Mouse (Mus musculus) CH12.LX (cell line): Measurements from ENCODE around the gene Ttc38. TPM values are rescaled to one million over a fixed set of nuclear protein-coding genes. Genes with fewer than 3 reads are reported as not detected.

Experiments
- DNase-seq: peaks from one replicate; pipeline ENCODE4 v3.0.0-alpha.2; 2013; ENCODE audit errors: extremely low read depth
- H3K27ac ChIP-seq: 2 replicates; pipeline ENCODE4 v1.5.1; 2012; ENCODE audit warnings: low read depth, mild to moderate bottlenecking, control low read depth, moderate library complexity; ENCODE audit not compliant: insufficient read depth
- H3K27me3 ChIP-seq: replicated peaks from 2 replicates; pipeline ENCODE3; 2012; ENCODE audit warnings: inconsistent platforms
- H3K36me3 ChIP-seq, 2 experiments: replicated peaks in 1 of 2; 2 replicates each; pipeline versions ENCODE3 to v1.6.1; 2012; ENCODE audit warnings: inconsistent platforms in 1 of 2, low read length in 1 of 2, mild to moderate bottlenecking in 1 of 2, mixed read lengths in 1 of 2, moderate library complexity in 1 of 2; ENCODE audit not compliant: control insufficient read depth in 1 of 2, insufficient read depth in 1 of 2
- H3K4me1 ChIP-seq, 2 experiments: 2 replicates each; pipeline ENCODE4 v1.6.1; 2012; ENCODE audit warnings: inconsistent platforms in 1 of 2, moderate library complexity in 1 of 2; ENCODE audit not compliant: insufficient read depth in 2 of 2, control insufficient read depth in 1 of 2
- H3K4me2 ChIP-seq: 2 replicates; pipeline ENCODE4 v1.6.1; 2012; ENCODE audit warnings: low read depth, mild to moderate bottlenecking, control low read depth; ENCODE audit not compliant: poor library complexity, insufficient read depth, severe bottlenecking
- H3K4me3 ChIP-seq, 3 experiments: fragments of 150-350 bp in 1 of 3; sonication (generic) in 1 of 3; replicated peaks in 1 of 3; 2 replicates each; pipeline versions ENCODE3 to v1.5.1; 2011 to 2012; ENCODE audit warnings: low read depth in 2 of 3, low read length in 2 of 3, mild to moderate bottlenecking in 2 of 3, moderate library complexity in 2 of 3, control low read depth in 1 of 3, improper control_type of control experiment in 1 of 3, inconsistent platforms in 1 of 3, mixed read lengths in 1 of 3; ENCODE audit not compliant: poor library complexity in 1 of 3
- H3K79me2 ChIP-seq: replicated peaks from 2 replicates; pipeline ENCODE4 v1.6.1; 2012; ENCODE audit warnings: mild to moderate bottlenecking, moderate library complexity; ENCODE audit not compliant: control insufficient read depth, poor library complexity, insufficient read depth, severe bottlenecking; ENCODE audit errors: extremely low read depth
- H3K9ac ChIP-seq: 2 replicates; pipeline ENCODE4 v1.6.1; 2012; ENCODE audit warnings: low read depth, mild to moderate bottlenecking, control low read depth, moderate library complexity; ENCODE audit not compliant: insufficient read depth
- H3K9me3 ChIP-seq: replicated peaks from 2 replicates; pipeline ENCODE3; 2012; ENCODE audit warnings: low read length, inconsistent platforms, mixed read lengths
- BHLHE40 ChIP-seq: IDR thresholded peaks from 2 replicates; pipeline ENCODE4 v1.6.1; 2011; ENCODE audit warnings: mild to moderate bottlenecking, low read depth, low read length, improper control_type of control experiment
- CHD1 ChIP-seq: IDR thresholded peaks from 2 replicates; pipeline ENCODE4 v1.6.1; 2012; ENCODE audit warnings: low read depth, low read length, improper control_type of control experiment, inconsistent platforms
- CHD2 ChIP-seq: IDR thresholded peaks from 2 replicates; pipeline ENCODE4 v1.6.1; 2011; ENCODE audit warnings: low read length, improper control_type of control experiment
- CTCF ChIP-seq, 2 experiments: IDR thresholded peaks in 1 of 2; conservative IDR thresholded peaks in 1 of 2; 2 replicates each; pipeline ENCODE4 v1.5.1; 2011 to 2012; ENCODE audit warnings: low read depth in 2 of 2, low read length in 2 of 2, improper control_type of control experiment in 1 of 2, inconsistent platforms in 1 of 2, mild to moderate bottlenecking in 1 of 2, moderate library complexity in 1 of 2
- E2F4 ChIP-seq: IDR thresholded peaks from 2 replicates; pipeline ENCODE4 v1.6.1; 2011; ENCODE audit warnings: low read depth, low read length, improper control_type of control experiment; ENCODE audit not compliant: insufficient replicate concordance
- ELF1 ChIP-seq: IDR thresholded peaks from 2 replicates; pipeline ENCODE4 v1.6.1; 2014; ENCODE audit warnings: low read depth, mild to moderate bottlenecking, inconsistent platforms, low read length, improper control_type of control experiment
- ETS1 ChIP-seq: conservative IDR thresholded peaks from 2 replicates; pipeline ENCODE4 v1.6.1; 2012; ENCODE audit warnings: low read depth, mild to moderate bottlenecking, inconsistent platforms, low read length, improper control_type of control experiment, moderate library complexity
- JUN ChIP-seq: IDR thresholded peaks from 2 replicates; pipeline ENCODE4 v1.6.1; 2011; ENCODE audit warnings: low read depth, mild to moderate bottlenecking, low read length, improper control_type of control experiment, moderate library complexity; ENCODE audit not compliant: insufficient read depth
- JUND ChIP-seq: conservative IDR thresholded peaks from 2 replicates; pipeline ENCODE4 v1.6.1; 2011; ENCODE audit warnings: low read depth, low read length, improper control_type of control experiment
- KAT2A ChIP-seq: IDR thresholded peaks from 2 replicates; pipeline ENCODE4 v1.6.1; 2012; ENCODE audit warnings: low read length, improper control_type of control experiment, inconsistent platforms; ENCODE audit not compliant: insufficient replicate concordance
- MAFK ChIP-seq: IDR thresholded peaks from 2 replicates; pipeline ENCODE4 v1.6.1; 2011; ENCODE audit warnings: low read length, improper control_type of control experiment; ENCODE audit not compliant: insufficient replicate concordance
- MAX ChIP-seq: IDR thresholded peaks from 2 replicates; pipeline ENCODE4 v1.6.1; 2011; ENCODE audit warnings: low read length, improper control_type of control experiment
- MAZ ChIP-seq: IDR thresholded peaks from 2 replicates; pipeline ENCODE4 v1.6.1; 2012; ENCODE audit warnings: low read depth, mild to moderate bottlenecking, inconsistent platforms, low read length, improper control_type of control experiment, moderate library complexity
- MEF2A ChIP-seq: IDR thresholded peaks from 2 replicates; pipeline ENCODE4 v1.6.1; 2014; ENCODE audit warnings: low read depth, mild to moderate bottlenecking, inconsistent platforms, low read length, improper control_type of control experiment, borderline replicate concordance
- NRF1 ChIP-seq: IDR thresholded peaks from 2 replicates; pipeline ENCODE4 v1.6.1; 2014; ENCODE audit warnings: low read depth, mild to moderate bottlenecking, inconsistent platforms, low read length, improper control_type of control experiment, moderate library complexity
- PAX5 ChIP-seq: IDR thresholded peaks from 2 replicates; pipeline ENCODE4 v1.6.1; 2012; ENCODE audit warnings: low read length, inconsistent platforms, mixed read lengths
- POLR2A ChIP-seq: IDR thresholded peaks from 2 replicates; pipeline ENCODE4 v1.6.1; 2011; ENCODE audit warnings: low read depth, mild to moderate bottlenecking, improper control_type of control experiment, low read length
- POLR2AphosphoS2 ChIP-seq: IDR thresholded peaks from 2 replicates; pipeline ENCODE4 v1.6.1; 2011; ENCODE audit warnings: low read depth, low read length, improper control_type of control experiment
- RAD21 ChIP-seq: IDR thresholded peaks from 2 replicates; pipeline ENCODE4 v1.6.1; 2011; ENCODE audit warnings: low read depth, mild to moderate bottlenecking, low read length, improper control_type of control experiment, moderate library complexity
- RCOR1 ChIP-seq: conservative IDR thresholded peaks from 2 replicates; pipeline ENCODE4 v1.6.1; 2012; ENCODE audit warnings: low read depth, mild to moderate bottlenecking, inconsistent platforms, low read length, improper control_type of control experiment
- SMC3 ChIP-seq: IDR thresholded peaks from 2 replicates; pipeline ENCODE4 v1.6.1; 2011; ENCODE audit warnings: low read depth, low read length, improper control_type of control experiment
- UBTF ChIP-seq: IDR thresholded peaks from 2 replicates; pipeline ENCODE4 v1.6.1; 2012; ENCODE audit warnings: low read depth, mild to moderate bottlenecking, inconsistent platforms, low read length, improper control_type of control experiment, moderate library complexity
- USF1 ChIP-seq: IDR thresholded peaks from 2 replicates; pipeline ENCODE4 v1.6.1; 2014; ENCODE audit warnings: low read depth, mild to moderate bottlenecking, inconsistent platforms, low read length, improper control_type of control experiment
- USF2 ChIP-seq: conservative IDR thresholded peaks from 2 replicates; pipeline ENCODE4 v1.6.1; 2011; ENCODE audit warnings: low read depth, low read length, improper control_type of control experiment
- ZC3H11A ChIP-seq: IDR thresholded peaks from 2 replicates; pipeline ENCODE4 v1.6.1; 2012; ENCODE audit warnings: low read depth, mild to moderate bottlenecking, inconsistent platforms, low read length, improper control_type of control experiment
- ZKSCAN1 ChIP-seq: IDR thresholded peaks from 2 replicates; pipeline ENCODE4 v1.6.1; 2012; ENCODE audit warnings: low read depth, inconsistent platforms, low read length, improper control_type of control experiment, borderline replicate concordance
- ZMIZ1 ChIP-seq: IDR thresholded peaks from 2 replicates; pipeline ENCODE4 v1.6.1; 2012; ENCODE audit warnings: low read depth, mild to moderate bottlenecking, inconsistent platforms, low read length, improper control_type of control experiment
- ZNF384 ChIP-seq: IDR thresholded peaks from 2 replicates; pipeline ENCODE4 v1.6.1; 2012; ENCODE audit warnings: low read depth, low read length, improper control_type of control experiment, inconsistent platforms
- dilution Hi-C: fragments of 300-500 bp; cut with MboI; formaldehyde crosslinking; loops from 2 replicates; pipeline ENCODE4 v1.14.3; 2020; ENCODE audit warnings: low sequenced_read_pairs; ENCODE audit not compliant: extremely low pct_unique_long_range_greater_than_20kb, extremely low pct_ligation_motif_present
- in situ Hi-C: fragments of 300-500 bp; cut with MboI; formaldehyde crosslinking; loops from 3 replicates; pipeline ENCODE4 v1.14.3; 2019; ENCODE audit warnings: low sequenced_read_pairs, low pct_ligation_motif_present, low pct_unique_long_range_greater_than_20kb, mixed read lengths
- polyA plus RNA-seq: library from polyadenylated mRNA; unstranded; fragments of >175 nt; gene quantifications from 2 replicates; pipeline ENCODE4 v1.2.1, GENCODE M21; 2012; ENCODE audit warnings: low read depth; ENCODE audit not compliant: insufficient read length
- total RNA-seq, 2 experiments: library from RNA; depleted of rRNA; stranded (reverse); fragments of 300-350 nt in 1 of 2; fragments of >200 nt in 1 of 2; gene quantifications; 2 replicates each; pipeline ENCODE4 v1.2.3; 2012 to 2014

The Ttc38 gene
- total and polyA plus RNA-seq, 3 experiments: 5.1 to 5.8 (median 5.1) TPM

DNA sequence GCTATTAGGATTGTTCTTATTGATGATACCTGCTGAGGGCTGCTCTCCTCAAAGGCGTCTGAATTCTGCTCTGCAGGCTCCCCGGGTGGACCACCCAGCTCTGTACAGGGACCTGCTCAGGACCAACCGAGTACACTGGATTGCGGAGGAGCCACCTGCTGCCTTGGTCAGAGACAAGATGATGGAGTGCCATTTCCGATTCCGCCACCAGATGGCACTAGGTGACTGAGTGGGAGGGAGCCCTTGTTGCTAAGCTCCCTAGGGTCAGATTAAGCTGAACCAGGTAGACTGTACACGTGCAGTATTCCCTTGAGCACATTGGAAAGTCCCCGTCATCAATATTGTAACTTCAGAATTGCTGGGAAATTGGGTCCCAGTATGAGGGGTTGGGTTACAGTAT lies 64.2 kb downstream of the Ttc38 start:
- no peaks in the 10 kb centered on the region for H3K79me2 ChIP-seq
- H3K27ac ChIP-seq: no peak overlapping the region
- H3K9ac ChIP-seq: no peak overlapping the region
- H3K36me3 ChIP-seq: peaks cover 58 to 94% of the 10 kb centered on the region in 2 experiments
- no peak overlapping the region for H3K4me2 ChIP-seq
- dilution Hi-C loops: no loop called here
- in situ Hi-C loops: no loop called here
- peak; percentile 70 for DNase-seq
- H3K27me3 ChIP-seq: no peaks in the 10 kb centered on the region
- H3K4me1 ChIP-seq: peaks cover 0 to 10% of the 10 kb centered on the region in 2 experiments; a peak in 2 of 4 replicates
- no peaks in the 10 kb centered on the region for H3K9me3 ChIP-seq
- no peak overlapping the region for H3K4me3 ChIP-seq
- TF ChIP-seq CTCF (conservative IDR thresholded peaks at IDR 0.05 in 1 of 2, IDR thresholded peaks at IDR 0.05 in 1 of 2; ENCODE audit: low read depth in 2 of 2, low read length in 2 of 2) (peak; percentile 91 to 92), USF2 (no peak), NRF1 (no peak), POLR2AphosphoS2 (no peak), ELF1 (no peak), CHD1 (no peak), ZMIZ1 (no peak), SMC3 (peak; percentile 89), MAFK (no peak), JUND (no peak), USF1 (no peak), ZC3H11A (peak; percentile 25; the same call in 1 of the 2 replicates), POLR2A (no peak), ZKSCAN1 (no peak), RAD21 (peak; percentile 82), BHLHE40 (peak; percentile 84), MAZ (0 out of 2 replicates have a peak, but pooled peaks have one; percentile 24), KAT2A (no peak)

DNA sequence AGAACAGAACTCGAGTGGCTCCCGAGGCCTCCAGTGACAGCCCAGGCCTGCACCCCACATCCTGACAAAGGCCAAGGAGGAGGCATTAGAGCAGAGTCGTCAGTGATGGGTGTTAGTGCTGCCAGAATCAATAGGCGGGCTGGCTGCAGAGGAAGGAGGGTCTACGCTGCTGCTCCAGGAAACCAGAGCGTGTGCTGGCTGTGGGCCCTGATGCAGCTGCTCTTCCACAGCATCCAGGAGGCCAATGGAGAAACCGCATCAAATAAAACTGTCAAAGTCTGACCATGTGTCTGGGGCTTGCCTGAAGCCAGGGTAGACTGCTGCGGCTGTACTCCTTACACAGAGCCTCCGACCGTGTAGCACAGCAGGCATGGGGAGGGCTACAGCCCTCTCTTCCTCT lies 65.0 kb downstream of the Ttc38 start:
- dilution Hi-C loops (no loop called here), in situ Hi-C loops (no loop called here)
- no peak for TF ChIP-seq MEF2A
- no peak for TF ChIP-seq PAX5
- TF ChIP-seq CHD2: no peak
- TF ChIP-seq JUN: no peak
- no peak for TF ChIP-seq ETS1
- TF ChIP-seq POLR2A: no peak
- TF ChIP-seq E2F4: no peak
- no peak for TF ChIP-seq RCOR1
- no peak for TF ChIP-seq ZNF384
- no peak for TF ChIP-seq UBTF
- TF ChIP-seq MAX: no peak
- no peak for TF ChIP-seq USF2
- no peak for TF ChIP-seq ZKSCAN1
- H3K36me3 ChIP-seq: peaks cover 51 to 87% of the 10 kb centered on the region in 2 experiments
- H3K4me1 ChIP-seq: peaks cover 0 to 12% of the 10 kb centered on the region in 2 experiments; a peak in 2 of 4 replicates
- no peak overlapping the region for H3K27ac ChIP-seq
- no peaks in the 10 kb centered on the region for H3K79me2 ChIP-seq
- no peak overlapping the region for H3K9ac ChIP-seq
- no peak overlapping the region for H3K4me3 ChIP-seq
- no peak overlapping the region for H3K4me2 ChIP-seq
- H3K9me3 ChIP-seq: no peaks in the 10 kb centered on the region
- no peak for DNase-seq
- no peaks in the 10 kb centered on the region for H3K27me3 ChIP-seq
